Mouse (Mus musculus): Measurements from ENCODE around the gene Tapt1. TPM values are rescaled to one million over a fixed set of nuclear protein-coding genes. Genes with fewer than 3 reads are reported as not detected.
A peak's percentile ranks its signal among the peaks of the same experiment; 100 is the strongest.

Tapt1 gene
- polyA plus RNA-seq, 1 experiment: 19.9 TPM

- Histone ChIP-seq H3K27ac (ENCODE audit: insufficient read depth, low read depth, low read length) (no peak overlapping the region), H3K4me3 (ENCODE audit: insufficient read depth, low read length) (no peak overlapping the region), H3K4me1 (ENCODE audit: control insufficient read depth, insufficient read depth, low read length) (peaks cover 6% of the 10 kb centered on the region)
- TF ChIP-seq CTCF (IDR thresholded peaks at IDR 0.05; ENCODE audit: low read depth, low read length): no peak
- no peak for TF ChIP-seq POLR2A (IDR thresholded peaks at IDR 0.05; ENCODE audit: borderline replicate concordance, low read depth, low read length)
Measured at GRCm38 (mm10) chr5:44166866-44167265, 59.6 kb downstream of the Tapt1 start.

DNA sequence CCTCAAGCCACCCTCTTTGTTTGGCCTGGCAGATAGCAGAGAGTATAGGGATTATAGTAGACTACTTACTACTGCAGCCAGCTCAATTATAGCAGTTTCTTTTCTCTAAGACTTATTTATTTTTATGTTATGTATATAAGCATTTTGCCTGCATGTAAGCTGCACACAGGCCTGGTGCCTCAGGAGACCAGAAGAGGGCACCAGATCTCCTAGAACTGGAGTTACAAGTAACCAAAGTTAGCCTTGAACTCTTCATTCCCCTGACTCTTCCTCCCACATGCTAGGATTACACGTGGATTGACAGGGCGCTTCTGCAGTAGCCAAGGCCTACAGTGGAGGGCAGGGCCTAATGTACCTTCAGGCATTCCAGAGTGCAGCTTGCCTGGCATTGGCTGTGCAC, 60.6 kb downstream of the Tapt1 start:
- Histone ChIP-seq H3K4me3 (ENCODE audit: insufficient read depth, low read length) (no peak overlapping the region), H3K4me1 (ENCODE audit: control insufficient read depth, insufficient read depth, low read length) (peaks cover 6% of the 10 kb centered on the region)

DNA sequence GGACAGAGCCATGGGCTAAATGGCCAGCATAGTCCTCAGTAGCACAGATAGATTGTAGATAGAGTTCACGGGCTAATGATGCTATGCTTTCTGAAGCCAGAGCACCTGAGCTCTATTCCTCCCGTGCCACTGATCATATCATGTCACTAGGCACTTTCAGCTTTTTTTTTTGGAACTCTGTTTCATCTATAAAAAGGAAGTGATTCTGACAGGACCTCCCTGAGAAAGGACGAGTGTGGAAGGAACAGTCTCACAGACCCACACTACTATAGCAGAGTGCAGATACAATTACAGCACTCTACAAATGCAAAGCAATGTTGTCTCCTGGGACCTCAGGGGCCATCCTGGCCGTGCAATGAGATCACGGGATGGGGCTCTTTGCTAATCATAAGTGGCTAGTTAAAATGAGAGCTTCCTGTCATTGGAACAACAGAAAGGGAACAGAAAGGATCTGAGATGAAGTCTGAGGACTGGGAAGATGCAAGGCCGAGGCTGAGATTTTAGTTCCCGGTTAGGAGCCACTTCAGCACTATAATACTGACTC, 62.1 kb downstream of the Tapt1 start:
- no peak for TF ChIP-seq CTCF (IDR thresholded peaks at IDR 0.05; ENCODE audit: low read depth, low read length)
- TF ChIP-seq POLR2A (IDR thresholded peaks at IDR 0.05; ENCODE audit: borderline replicate concordance, low read depth, low read length): no peak
- Histone ChIP-seq H3K4me1 (ENCODE audit: control insufficient read depth, insufficient read depth, low read length) (peaks cover 6% of the 10 kb centered on the region), H3K4me3 (ENCODE audit: insufficient read depth, low read length) (no peak overlapping the region), H3K27ac (ENCODE audit: insufficient read depth, low read depth, low read length) (no peak overlapping the region)

More for the DNA sequence above, 60.6 kb downstream of the Tapt1 start:
- TF ChIP-seq CTCF (IDR thresholded peaks at IDR 0.05; ENCODE audit: low read depth, low read length) (0 out of 2 replicates have a peak, but pooled peaks have one; percentile 35), POLR2A (IDR thresholded peaks at IDR 0.05; ENCODE audit: borderline replicate concordance, low read depth, low read length) (no peak)
- H3K27ac ChIP-seq (ENCODE audit: insufficient read depth, low read depth, low read length): no peak overlapping the region

GRCm38 (mm10) chr5:44163318-44163717, 63.1 kb downstream of the Tapt1 start:
- TF ChIP-seq CTCF (IDR thresholded peaks at IDR 0.05; ENCODE audit: low read depth, low read length): no peak
- no peak for TF ChIP-seq POLR2A (IDR thresholded peaks at IDR 0.05; ENCODE audit: borderline replicate concordance, low read depth, low read length)
- peaks cover 6% of the 10 kb centered on the region for H3K4me1 ChIP-seq (ENCODE audit: control insufficient read depth, insufficient read depth, low read length)
- H3K27ac ChIP-seq (ENCODE audit: insufficient read depth, low read depth, low read length): no peak overlapping the region
- H3K4me3 ChIP-seq (ENCODE audit: insufficient read depth, low read length): no peak overlapping the region

DNA sequence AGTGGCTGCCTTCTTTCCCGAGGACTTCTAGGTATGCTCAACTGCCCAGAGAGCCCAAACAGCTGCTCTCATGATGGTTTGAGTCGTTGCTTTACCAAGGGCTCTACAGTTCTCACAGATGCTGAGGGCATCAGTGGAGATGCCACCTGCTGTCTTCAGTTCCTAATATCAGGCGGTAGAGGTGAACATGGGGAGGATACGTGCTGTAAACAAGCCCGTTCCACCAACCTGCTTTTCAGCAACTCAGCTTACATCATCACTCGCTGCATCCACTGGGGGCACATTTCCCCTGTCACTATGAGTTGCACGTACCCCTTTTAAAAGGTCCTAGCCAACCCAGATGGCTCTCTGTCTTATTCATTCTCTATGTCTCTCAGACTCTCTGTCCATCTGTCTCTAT, 63.6 kb downstream of the Tapt1 start:
- Histone ChIP-seq H3K4me3 (ENCODE audit: insufficient read depth, low read length) (no peak overlapping the region), H3K27ac (ENCODE audit: insufficient read depth, low read depth, low read length) (no peak overlapping the region), H3K4me1 (ENCODE audit: control insufficient read depth, insufficient read depth, low read length) (peaks cover 6% of the 10 kb centered on the region)
- TF ChIP-seq POLR2A (IDR thresholded peaks at IDR 0.05; ENCODE audit: borderline replicate concordance, low read depth, low read length) (no peak), CTCF (IDR thresholded peaks at IDR 0.05; ENCODE audit: low read depth, low read length) (no peak)

DNA sequence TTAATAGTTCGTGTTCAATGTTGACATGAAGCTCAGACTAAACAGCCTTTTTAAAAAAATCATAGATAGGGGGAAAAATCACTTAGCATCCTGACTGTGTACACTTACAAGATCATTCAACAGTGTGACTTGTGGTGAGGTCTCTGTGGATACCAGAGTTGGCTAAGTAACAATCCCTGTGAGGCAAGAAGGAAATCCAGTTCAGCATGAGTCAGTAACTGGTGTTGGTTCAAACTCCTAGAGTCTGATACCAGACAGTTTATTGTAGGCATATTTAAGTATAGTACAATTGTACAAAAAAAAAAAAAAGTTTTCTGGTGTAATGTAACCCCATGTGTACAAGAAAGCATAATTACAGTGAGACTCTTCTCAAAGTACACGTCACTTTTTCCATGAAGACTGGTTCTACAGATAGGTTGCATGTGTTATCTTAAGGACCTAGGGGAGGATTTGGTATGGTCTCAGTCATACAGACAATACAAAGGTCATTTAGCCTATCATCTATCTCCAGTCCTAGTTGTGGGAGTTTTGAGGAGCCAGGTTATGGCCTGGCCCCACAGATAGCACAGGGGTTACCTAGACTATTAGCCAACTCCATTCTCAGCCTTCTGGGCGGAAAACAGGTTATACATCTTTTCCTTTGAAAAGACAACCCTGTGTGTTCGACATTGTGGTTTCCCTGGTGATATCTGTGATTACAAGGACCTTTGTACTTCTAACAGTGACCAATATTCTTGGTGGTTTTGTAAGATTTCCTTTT, 66.6 kb downstream of the Tapt1 start:
- Histone ChIP-seq H3K4me3 (ENCODE audit: insufficient read depth, low read length) (no peak overlapping the region), H3K4me1 (ENCODE audit: control insufficient read depth, insufficient read depth, low read length) (peaks cover 3% of the 10 kb centered on the region), H3K27ac (ENCODE audit: insufficient read depth, low read depth, low read length) (no peak overlapping the region)
- no peak for TF ChIP-seq CTCF (IDR thresholded peaks at IDR 0.05; ENCODE audit: low read depth, low read length)
- no peak for TF ChIP-seq POLR2A (IDR thresholded peaks at IDR 0.05; ENCODE audit: borderline replicate concordance, low read depth, low read length)

GRCm38 (mm10) chr5:44159231-44159630, 67.2 kb downstream of the Tapt1 start:
- no peaks in the 10 kb centered on the region for H3K4me1 ChIP-seq (ENCODE audit: control insufficient read depth, insufficient read depth, low read length)
- no peak overlapping the region for H3K4me3 ChIP-seq (ENCODE audit: insufficient read depth, low read length)
- TF ChIP-seq CTCF (IDR thresholded peaks at IDR 0.05; ENCODE audit: low read depth, low read length): no peak
- no peak for TF ChIP-seq POLR2A (IDR thresholded peaks at IDR 0.05; ENCODE audit: borderline replicate concordance, low read depth, low read length)
- H3K27ac ChIP-seq (ENCODE audit: insufficient read depth, low read depth, low read length): no peak overlapping the region

GRCm38 (mm10) chr5:44158458-44158857, 68.0 kb downstream of the Tapt1 start:
- Histone ChIP-seq H3K4me1 (ENCODE audit: control insufficient read depth, insufficient read depth, low read length) (no peaks in the 10 kb centered on the region), H3K27ac (ENCODE audit: insufficient read depth, low read depth, low read length) (no peak overlapping the region), H3K4me3 (ENCODE audit: insufficient read depth, low read length) (no peak overlapping the region)
- TF ChIP-seq CTCF (IDR thresholded peaks at IDR 0.05; ENCODE audit: low read depth, low read length) (no peak), POLR2A (IDR thresholded peaks at IDR 0.05; ENCODE audit: borderline replicate concordance, low read depth, low read length) (no peak)

DNA sequence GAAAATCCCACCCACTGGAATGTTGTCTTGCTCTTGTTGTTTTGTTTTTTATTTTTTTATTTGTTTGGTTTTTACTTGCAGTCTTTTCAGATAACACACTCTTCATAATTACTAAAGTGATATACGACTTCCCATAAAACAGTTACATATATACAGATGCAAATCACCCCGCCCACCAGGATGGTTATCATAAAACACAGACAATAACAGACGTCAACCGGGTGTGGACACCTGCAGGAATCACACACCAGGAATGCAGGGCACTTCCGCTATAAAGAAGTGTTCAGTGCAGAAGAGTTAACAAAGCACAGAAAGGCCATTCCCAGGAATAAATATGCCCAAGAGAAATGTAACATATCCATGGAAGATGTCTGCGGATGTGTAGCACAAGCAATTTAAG, 68.7 kb downstream of the Tapt1 start:
- no peaks in the 10 kb centered on the region for H3K4me1 ChIP-seq (ENCODE audit: control insufficient read depth, insufficient read depth, low read length)
- TF ChIP-seq CTCF (IDR thresholded peaks at IDR 0.05; ENCODE audit: low read depth, low read length) (no peak), POLR2A (IDR thresholded peaks at IDR 0.05; ENCODE audit: borderline replicate concordance, low read depth, low read length) (no peak)
- H3K4me3 ChIP-seq (ENCODE audit: insufficient read depth, low read length): no peak overlapping the region
- H3K27ac ChIP-seq (ENCODE audit: insufficient read depth, low read depth, low read length): no peak overlapping the region

- Histone ChIP-seq H3K4me1 (ENCODE audit: control insufficient read depth, insufficient read depth, low read length) (no peaks in the 10 kb centered on the region), H3K27ac (ENCODE audit: insufficient read depth, low read depth, low read length) (no peak overlapping the region), H3K4me3 (ENCODE audit: insufficient read depth, low read length) (no peak overlapping the region)
- TF ChIP-seq CTCF (IDR thresholded peaks at IDR 0.05; ENCODE audit: low read depth, low read length) (no peak), POLR2A (IDR thresholded peaks at IDR 0.05; ENCODE audit: borderline replicate concordance, low read depth, low read length) (no peak)
Measured at GRCm38 (mm10) chr5:44153050-44153449, 73.4 kb downstream of the Tapt1 start.

Measured in bone marrow macrophage, adult 2 months (primary cell).